ENCODE assay signal across 11 mouse cellular contexts in the genomic region with DNA sequence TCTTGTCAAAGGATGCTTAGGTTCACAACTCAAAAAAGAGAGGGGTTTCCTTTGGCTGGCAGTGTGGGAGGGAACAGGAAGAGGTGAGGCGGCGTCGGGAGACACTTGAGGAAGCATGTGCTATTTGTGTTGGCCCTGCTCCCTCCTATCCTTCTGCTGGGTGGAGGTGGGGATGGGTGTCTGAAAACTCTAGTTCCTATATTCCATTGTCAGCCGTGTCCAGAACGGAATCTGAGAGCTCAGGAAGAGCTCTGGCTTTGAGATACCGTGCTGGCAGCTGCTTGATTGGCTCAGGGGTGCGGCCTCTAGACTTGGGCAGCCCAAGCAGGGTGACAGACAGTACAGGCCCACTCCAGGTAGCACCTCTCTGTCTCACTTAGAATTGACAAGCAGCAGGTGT. TPM values are rescaled to one million over a fixed set of nuclear protein-coding genes. Genes with fewer than 3 reads are reported as not detected.
DNase-seq lines count a peak whose midpoint lies in the region; TF ChIP-seq lines count a peak whose summit lies in the region.
"Had no signal": no experiment of that assay in that cellular context is flagged by ENCODE, and none has a peak within 500 bp of the region (broad histone marks: within the 10 kb centered on the region; RNA-seq: fewer than 3 reads in every experiment).

No protein-coding gene starts in this region.

- peak overlapping the region; percentile 58 for H3K27ac ChIP-seq in gastrocnemius, adult 2 months
- H3K27ac ChIP-seq: embryonic facial prominence, embryonic 12.5 days; neural tube, embryonic 13.5 days had no signal

- intact Hi-C loops in gastrocnemius, adult 2 months (cut with DNase I), result no loop called here

- no peak for TF ChIP-seq CTCF in gastrocnemius, adult 2 months (IDR thresholded peaks at IDR 0.05)

- no peak overlapping the region for H3K4me3 ChIP-seq in gastrocnemius, adult 2 months
- H3K4me3 ChIP-seq: embryonic facial prominence, embryonic 12.5 days; neural tube, embryonic 13.5 days had no signal

- no peak for DNase-seq in gastrocnemius, adult 2 months
- no peak for DNase-seq in gastrocnemius, postnatal 10 days
- peak; percentile 65 for DNase-seq in heart, adult 8-10 months (ENCODE audit: low spot score)
- DNase-seq in kidney, adult 8-10 months, result peak; percentile 28 to 56
- DNase-seq in lung, postnatal 10 days, result peak; percentile 68
- DNase-seq in c-Kit-positive CD71-positive TER-119-positive erythroid progenitor cells, embryonic 14.5 days (ENCODE audit: low spot score), result no peak
- DNase-seq in natural killer cell, adult 2 months (ENCODE audit: low spot score in 2 of 2), result no peak
- no peak for DNase-seq in left cerebral cortex, adult 18-20 months (ENCODE audit: low spot score in 2 of 2)
- DNase-seq: left cerebral cortex, postnatal 4 days had no signal

RNA-seq across cellular contexts. Expression of a gene that starts 28.1 kb away (rescaled TPM):
- 10 to 100 TPM; 34.1 to 58.6 TPM for total RNA-seq in gastrocnemius, adult 2 months (2021)
- 10 to 100 TPM; 50.8 to 58.0 TPM for total RNA-seq in gastrocnemius, postnatal 10 days (2021)
- total RNA-seq in heart, adult 8-10 months (2022), result 10 to 100 TPM; 11.8 to 15.7 (median 14.7) TPM
- total RNA-seq in left cerebral cortex, adult 18-20 months (2021), result 10 to 100 TPM; 85.3 to 87.1 TPM

Comparison
In these comparisons a context has a peak if more than half of its experiments do, and no peak if none do; other contexts are left out.
1. DNase-seq: peak in heart, adult 8-10 months (single experiment), kidney, adult 8-10 months (2 of 2) and lung, postnatal 10 days (single experiment); none in gastrocnemius, adult 2 months (single experiment), gastrocnemius, postnatal 10 days (single experiment), c-Kit-positive CD71-positive TER-119-positive erythroid progenitor cells, embryonic 14.5 days (single experiment), natural killer cell, adult 2 months (0 of 2) and left cerebral cortex, adult 18-20 months (0 of 2).